Mouse (Mus musculus) kidney, adult 2 months (tissue): ENCODE results near the gene Rars2. TPM values are rescaled to one million over a fixed set of nuclear protein-coding genes. Genes with fewer than 3 reads are reported as not detected.

Source experiments
- DNase-seq: peaks from one replicate; pipeline ENCODE4 v3.0.0; 2021
- H3K27ac ChIP-seq: fragments of 200-500 bp; 2 replicates; pipeline ENCODE4 v1.5.1; 2012; ENCODE audit warnings: low read depth, low read length, control low read depth, inconsistent platforms; ENCODE audit not compliant: insufficient read depth
- H3K27me3 ChIP-seq: fragments of 200-500 bp; replicated peaks from 2 replicates; pipeline ENCODE4 v1.6.1; 2012; ENCODE audit warnings: mild to moderate bottlenecking, moderate library complexity, low read length, inconsistent platforms; ENCODE audit not compliant: control insufficient read depth, insufficient read depth
- H3K36me3 ChIP-seq: fragments of 200-500 bp; 2 replicates; pipeline ENCODE4 v1.6.1; 2012; ENCODE audit warnings: mild to moderate bottlenecking, moderate library complexity, low read length, inconsistent platforms; ENCODE audit not compliant: control insufficient read depth, insufficient read depth
- H3K4me1 ChIP-seq: fragments of 200-500 bp; 2 replicates; pipeline ENCODE4 v1.6.1; 2011; ENCODE audit warnings: low read length; ENCODE audit not compliant: control insufficient read depth, insufficient read depth
- H3K4me3 ChIP-seq: fragments of 200-500 bp; 2 replicates; pipeline ENCODE4 v1.5.1; 2011; ENCODE audit warnings: mild to moderate bottlenecking, low read depth, low read length, control low read depth; ENCODE audit not compliant: insufficient read depth
- CTCF ChIP-seq: fragments of 200-500 bp; conservative IDR thresholded peaks from 2 replicates; pipeline ENCODE4 v1.5.1; 2011; ENCODE audit warnings: low read depth, mild to moderate bottlenecking, control low read depth, low read length, moderate library complexity, mixed read lengths; ENCODE audit not compliant: insufficient read depth, insufficient read length
- POLR2A ChIP-seq: fragments of 200-500 bp; IDR thresholded peaks from one replicate; pipeline ENCODE4 v1.6.1; 2011; ENCODE audit warnings: low read depth, low read length, control low read depth
- WGBS: fragments of 180-500 bp; shearing (Covaris S2); methylation state at CpG from one replicate; pipeline ENCODE4 v1.1.7; 2018; 5-methylcytosine and 5-hydroxymethylcytosine counted together
- polyA plus RNA-seq: library from polyadenylated mRNA; depleted of rRNA; stranded (reverse); fragments of >200 nt; gene quantifications from 2 replicates; pipeline ENCODE4 v1.2.3, GENCODE M21; 2012

Rars2 gene
- polyA plus RNA-seq, 1 experiment, result 21.2 TPM

GRCm38 (mm10) chr4:34616146-34616545 is 1.4 kb downstream of the Rars2 start:
- Histone ChIP-seq H3K4me3 (peak overlapping the region; percentile 80), H3K4me1 (peaks cover 6% of the 10 kb centered on the region; the same call in 1 of the 2 replicates), H3K27ac (peak overlapping the region; percentile 75), H3K27me3 (no peaks in the 10 kb centered on the region), H3K36me3 (no peaks in the 10 kb centered on the region)
- 36% methylated on average over 8 of the region's 8 CpGs for WGBS
- TF ChIP-seq CTCF, result no peak
- no peak for TF ChIP-seq POLR2A
- DNase-seq, result peak; percentile 66

GRCm38 (mm10) chr4:34625556-34625955 is 10.8 kb downstream of the Rars2 start:
- H3K4me3 ChIP-seq, result no peak overlapping the region
- H3K27me3 ChIP-seq, result no peaks in the 10 kb centered on the region
- peaks cover 1% of the 10 kb centered on the region; the same call in 1 of the 2 replicates for H3K36me3 ChIP-seq
- peaks cover 3% of the 10 kb centered on the region; the same call in 1 of the 2 replicates for H3K4me1 ChIP-seq
- peak; percentile 19 for DNase-seq
- 57% methylated on average over 4 of the region's 4 CpGs for WGBS
- no peak overlapping the region for H3K27ac ChIP-seq
- TF ChIP-seq CTCF (no peak), POLR2A (no peak)

GRCm38 (mm10) chr4:34626401-34626800 is 11.6 kb downstream of the Rars2 start:
- Histone ChIP-seq H3K4me1 (peaks cover 3% of the 10 kb centered on the region; the same call in 1 of the 2 replicates), H3K36me3 (peaks cover 1% of the 10 kb centered on the region; the same call in 1 of the 2 replicates), H3K4me3 (no peak overlapping the region), H3K27ac (no peak overlapping the region), H3K27me3 (no peaks in the 10 kb centered on the region)
- TF ChIP-seq POLR2A (no peak), CTCF (no peak)
- DNase-seq, result no peak
- WGBS, result 77% methylated on average over 6 of the region's 6 CpGs

GRCm38 (mm10) chr4:34629956-34630355 is 15.2 kb downstream of the Rars2 start:
- TF ChIP-seq CTCF (no peak), POLR2A (no peak)
- Histone ChIP-seq H3K36me3 (peaks cover 1% of the 10 kb centered on the region; the same call in 1 of the 2 replicates), H3K27ac (no peak overlapping the region; the same call in 1 of the 2 replicates), H3K4me3 (no peak overlapping the region), H3K27me3 (no peaks in the 10 kb centered on the region), H3K4me1 (peaks cover 3% of the 10 kb centered on the region; the same call in 1 of the 2 replicates)
- DNase-seq, result peak; percentile 82
- WGBS, result 63% methylated on average over 1 of the region's 1 CpGs

DNA sequence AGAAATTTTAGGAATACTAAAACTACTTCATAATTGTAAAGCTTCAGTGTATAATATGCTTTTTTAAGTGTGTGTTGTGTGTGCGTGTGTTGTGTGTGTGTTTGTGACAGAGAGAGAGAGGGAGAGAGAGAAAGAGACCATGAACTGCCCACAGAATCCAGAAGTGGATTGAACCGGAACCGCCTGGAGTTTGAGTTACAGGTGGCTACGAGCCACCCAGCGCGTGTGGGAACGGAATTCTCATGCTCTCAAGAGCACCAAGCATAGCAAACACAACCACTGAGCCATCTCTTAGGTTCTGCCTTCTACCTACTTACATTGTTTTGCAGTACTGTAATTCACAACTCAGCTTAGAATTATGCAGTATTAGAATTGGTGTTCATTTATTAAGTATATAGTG is 19.4 kb downstream of the Rars2 start:
- no peak overlapping the region for H3K27ac ChIP-seq
- TF ChIP-seq POLR2A (no peak), CTCF (no peak)
- no peak overlapping the region for H3K4me3 ChIP-seq
- no peaks in the 10 kb centered on the region for H3K27me3 ChIP-seq
- H3K4me1 ChIP-seq, result peaks cover 3% of the 10 kb centered on the region; the same call in 1 of the 2 replicates
- H3K36me3 ChIP-seq, result peaks cover 1% of the 10 kb centered on the region; the same call in 1 of the 2 replicates
- peak; percentile 56 for DNase-seq
- WGBS, result 36% methylated on average over 7 of the region's 7 CpGs

DNA sequence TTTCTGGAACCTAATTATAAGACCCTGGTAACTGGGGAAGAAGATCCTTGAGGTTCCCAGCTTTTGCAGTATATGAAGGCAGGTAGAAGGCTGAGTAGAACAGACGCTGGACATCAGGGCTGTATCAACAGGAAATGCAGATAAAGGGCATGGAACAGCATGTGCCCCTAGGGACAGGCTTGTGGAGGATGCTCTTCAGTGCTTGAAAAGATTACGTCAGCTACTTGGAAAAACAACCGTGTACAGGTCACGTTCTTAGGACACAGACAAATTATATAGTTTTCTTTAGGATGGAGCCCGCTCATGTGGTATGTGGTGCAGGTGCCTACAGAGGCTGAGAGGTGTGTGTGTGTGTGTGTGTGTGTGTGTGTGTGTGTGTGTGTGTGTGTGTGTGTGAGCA is 21.3 kb downstream of the Rars2 start:
- Histone ChIP-seq H3K36me3 (peaks cover 1% of the 10 kb centered on the region; the same call in 1 of the 2 replicates), H3K4me3 (no peak overlapping the region), H3K4me1 (no peaks in the 10 kb centered on the region), H3K27me3 (no peaks in the 10 kb centered on the region), H3K27ac (no peak overlapping the region)
- TF ChIP-seq CTCF, result no peak
- TF ChIP-seq POLR2A, result no peak
- no peak for DNase-seq
- WGBS, result 78% methylated on average over 5 of the region's 5 CpGs

DNA sequence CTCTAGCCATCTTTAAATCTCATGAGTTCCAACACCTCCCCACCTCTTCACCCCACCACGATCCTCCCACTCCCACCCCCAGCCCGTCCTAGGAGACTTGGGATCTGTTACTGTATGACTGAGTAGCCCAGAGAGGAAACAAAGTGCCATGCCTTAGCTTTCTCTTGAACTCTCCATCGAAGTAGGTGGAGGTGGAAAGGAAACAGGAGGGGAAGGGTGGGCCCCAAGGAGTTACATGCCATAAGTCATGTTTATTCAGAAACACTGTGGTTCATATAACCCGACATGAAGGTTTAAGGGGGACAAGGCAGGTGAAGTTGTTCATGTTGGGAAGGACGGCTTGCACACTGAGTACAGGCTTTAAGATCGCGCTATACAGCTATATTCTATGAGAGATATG is 22.6 kb downstream of the Rars2 start:
- Histone ChIP-seq H3K4me1 (no peaks in the 10 kb centered on the region), H3K4me3 (no peak overlapping the region), H3K27ac (no peak overlapping the region), H3K27me3 (no peaks in the 10 kb centered on the region), H3K36me3 (peaks cover 2% of the 10 kb centered on the region; the same call in 1 of the 2 replicates)
- WGBS, result 77% methylated on average over 7 of the region's 7 CpGs
- no peak for DNase-seq
- TF ChIP-seq CTCF (no peak), POLR2A (no peak)

- TF ChIP-seq POLR2A (no peak), CTCF (no peak)
Observed at GRCm38 (mm10) chr4:34637851-34638250, 23.1 kb downstream of the Rars2 start.

More at GRCm38 (mm10) chr4:34637851-34638250, 23.1 kb downstream of the Rars2 start:
- no peak overlapping the region for H3K4me3 ChIP-seq
- no peaks in the 10 kb centered on the region for H3K27me3 ChIP-seq
- no peaks in the 10 kb centered on the region for H3K4me1 ChIP-seq
- H3K36me3 ChIP-seq, result peaks cover 3% of the 10 kb centered on the region; the same call in 1 of the 2 replicates
- 81% methylated on average over 4 of the region's 4 CpGs for WGBS
- H3K27ac ChIP-seq, result no peak overlapping the region
- no peak for DNase-seq
